Mouse (Mus musculus) neural tube, embryonic 12.5 days (tissue): ENCODE data around the gene Rsph1. TPM values are rescaled to one million over a fixed set of nuclear protein-coding genes. Genes with fewer than 3 reads are reported as not detected.

Source experiments
- ATAC-seq: fragments of 200-750 bp; cut with Nextera tagmentation; 2 replicates; pipeline ENCODE4 v1.8.0; 2017; ENCODE audit warnings: low read depth, mild to moderate bottlenecking, moderate TSS enrichment, moderate library complexity; ENCODE audit not compliant: low FRiP score
- H3K27ac ChIP-seq: fragments of 300-500 bp; sonication (generic); 2 replicates; pipeline ENCODE4 v1.5.1; 2016
- H3K27me3 ChIP-seq: fragments of 300-500 bp; sonication (generic); replicated peaks from 2 replicates; pipeline ENCODE4 v1.6.1; 2016; ENCODE audit warnings: mild to moderate bottlenecking
- H3K36me3 ChIP-seq: fragments of 300-500 bp; sonication (generic); 2 replicates; pipeline ENCODE4 v1.6.1; 2016; ENCODE audit warnings: mild to moderate bottlenecking
- H3K4me1 ChIP-seq: fragments of 300-500 bp; sonication (generic); 2 replicates; pipeline ENCODE4 v1.6.1; 2016
- H3K4me2 ChIP-seq: fragments of 300-500 bp; sonication (generic); replicated peaks from 2 replicates; pipeline ENCODE4 v1.6.1; 2016; ENCODE audit warnings: mild to moderate bottlenecking
- H3K4me3 ChIP-seq: fragments of 300-500 bp; sonication (generic); 2 replicates; pipeline ENCODE4 v1.5.1; 2016
- H3K9ac ChIP-seq: fragments of 300-500 bp; sonication (generic); 2 replicates; pipeline ENCODE4 v1.6.1; 2016; ENCODE audit warnings: mild to moderate bottlenecking
- H3K9me3 ChIP-seq: fragments of 300-500 bp; sonication (generic); 2 replicates; pipeline ENCODE4 v1.6.1; 2016; ENCODE audit warnings: mild to moderate bottlenecking
- WGBS: fragments of 180-500 bp; shearing (Covaris S2); methylation state at CpG from one replicate; pipeline ENCODE4 v1.1.7; 2016; 5-methylcytosine and 5-hydroxymethylcytosine counted together
- polyA plus RNA-seq: library from polyadenylated mRNA; unstranded; fragments of >200 nt; fragmentation: Nextera tagmentation; extraction: Ambion mirVana; gene quantifications from 2 replicates; pipeline ENCODE4 v1.2.1, GENCODE M21; 2016

Gene Rsph1
- polyA plus RNA-seq, 1 experiment from 2014 or later = 1.9 TPM

DNA sequence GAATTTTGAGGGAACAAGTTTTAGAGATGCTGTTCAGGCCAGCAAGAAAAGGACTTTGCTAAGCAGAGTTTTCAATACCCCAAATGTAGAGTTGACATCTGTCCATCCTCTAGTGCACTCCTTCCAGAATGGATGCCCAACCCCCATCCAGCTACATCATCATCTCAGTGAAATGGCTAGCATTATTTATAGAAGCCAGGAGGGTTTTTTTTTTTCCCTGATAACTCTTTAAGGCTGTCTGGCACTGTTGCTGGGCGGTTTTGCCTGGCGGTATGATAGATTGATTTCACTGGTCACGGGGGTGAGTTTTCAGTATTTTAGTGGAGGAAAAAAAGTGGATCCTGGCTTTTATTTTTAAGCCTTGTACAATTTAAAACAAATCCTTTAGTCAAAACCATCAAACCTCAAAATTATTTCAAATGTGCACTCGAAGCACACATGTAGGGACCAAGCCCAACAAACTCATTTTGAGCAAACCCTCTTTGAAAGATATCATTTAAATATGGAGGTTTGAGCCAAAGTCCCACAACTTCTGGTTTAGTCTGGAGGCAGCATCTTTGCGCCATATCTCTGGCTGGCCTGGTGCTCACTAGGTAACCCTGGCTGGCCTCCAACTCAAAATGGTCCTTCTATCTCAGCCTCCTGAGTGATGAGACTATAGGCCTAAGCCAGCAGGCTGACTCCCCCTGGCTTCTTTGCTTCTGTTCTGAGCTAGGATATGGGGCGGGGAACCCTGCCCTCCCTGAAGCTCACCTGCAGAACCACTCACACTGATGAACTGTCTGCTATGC is 21.4 kb upstream of the Rsph1 start:
- ATAC-seq = no peak
- Histone ChIP-seq H3K27ac (no peak overlapping the region), H3K27me3 (peaks cover 6% of the 10 kb centered on the region; the same call in 1 of the 2 replicates), H3K9me3 (no peaks in the 10 kb centered on the region), H3K4me3 (no peak overlapping the region), H3K36me3 (no peaks in the 10 kb centered on the region), H3K9ac (no peak overlapping the region), H3K4me2 (peak overlapping the region; percentile 97; the same call in 1 of the 2 replicates), H3K4me1 (peaks cover 20% of the 10 kb centered on the region)
- WGBS = 84% methylated on average over 6 of the region's 6 CpGs

DNA sequence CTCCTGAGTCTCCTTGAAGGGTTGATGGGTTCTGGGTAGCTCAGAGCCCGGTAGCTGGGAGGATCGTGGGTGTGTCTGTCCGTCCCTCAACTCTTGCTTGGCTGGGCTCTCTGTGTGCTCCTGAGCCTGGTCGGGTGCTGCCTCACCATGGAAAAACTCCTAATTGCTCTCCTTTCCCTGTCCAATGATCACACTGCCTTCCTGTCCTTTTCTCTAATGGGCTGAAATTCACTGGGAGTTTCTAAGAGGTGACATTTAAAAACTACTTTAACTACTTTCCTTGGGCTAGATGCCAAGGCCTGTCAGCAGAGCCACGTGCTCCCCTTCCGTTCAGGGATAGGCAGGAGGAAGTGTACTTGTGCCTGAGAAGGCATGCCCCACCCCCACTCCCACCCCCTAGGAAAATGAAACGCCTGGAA is 20.3 kb upstream of the Rsph1 start:
- Histone ChIP-seq H3K4me3 (peak overlapping the region; percentile 57), H3K4me1 (peaks cover 20% of the 10 kb centered on the region), H3K9me3 (no peaks in the 10 kb centered on the region), H3K27ac (no peak overlapping the region), H3K9ac (no peak overlapping the region), H3K36me3 (no peaks in the 10 kb centered on the region), H3K27me3 (peaks cover 6% of the 10 kb centered on the region; the same call in 1 of the 2 replicates), H3K4me2 (peak overlapping the region; percentile 97)
- ATAC-seq = no peak
- WGBS = 18% methylated on average over 7 of the region's 7 CpGs

DNA sequence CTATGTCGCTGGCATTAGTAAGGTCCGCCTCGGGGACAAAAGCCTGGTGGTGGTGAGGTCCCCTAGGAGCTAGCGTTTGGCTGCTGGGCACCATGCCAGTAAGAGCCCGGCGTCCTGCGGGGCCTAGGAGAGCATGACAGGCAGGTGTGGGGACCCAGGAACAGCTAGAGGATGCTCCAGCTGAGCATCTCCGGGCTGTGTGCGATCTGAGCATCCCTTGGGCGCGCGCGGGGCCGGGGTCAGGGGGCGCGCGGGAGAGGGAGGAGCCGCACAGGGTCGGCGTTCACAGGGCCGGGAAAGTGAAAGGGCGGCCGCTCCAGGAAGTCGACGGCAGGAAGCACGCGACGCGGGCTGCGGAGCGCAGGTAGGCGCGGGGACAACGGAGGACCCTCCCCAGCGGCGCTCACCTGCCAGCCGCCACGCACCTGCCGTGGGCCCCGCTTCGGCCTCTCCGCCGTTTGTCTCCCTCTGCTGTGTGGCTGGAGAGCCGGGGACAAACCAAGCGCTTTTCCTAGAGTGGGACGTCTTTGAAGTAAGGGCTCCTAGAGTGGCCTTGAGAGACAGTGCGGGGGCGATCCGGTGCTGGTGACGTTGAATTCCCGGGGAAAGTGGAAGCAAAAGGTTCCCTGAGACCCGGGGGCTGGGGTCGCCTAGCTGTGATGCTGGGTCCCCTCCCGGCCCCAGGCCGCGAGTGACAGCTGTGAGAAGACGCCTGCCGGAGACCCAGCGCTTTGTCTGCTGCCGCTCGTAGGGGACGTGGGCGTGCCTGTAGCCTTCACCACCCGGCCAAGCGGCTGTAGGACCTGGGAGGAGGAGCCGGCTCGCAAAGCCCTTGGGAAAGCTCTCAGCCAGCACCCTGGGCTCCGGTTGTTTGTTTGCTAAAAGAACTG is 19.0 kb upstream of the Rsph1 start:
- Histone ChIP-seq H3K4me1 (peaks cover 20% of the 10 kb centered on the region), H3K27ac (peak overlapping the region; percentile 70), H3K4me2 (peak overlapping the region; percentile 97), H3K4me3 (peak overlapping the region; percentile 57), H3K36me3 (no peaks in the 10 kb centered on the region), H3K9ac (peak overlapping the region; percentile 75), H3K27me3 (peaks cover 6% of the 10 kb centered on the region; the same call in 1 of the 2 replicates), H3K9me3 (no peaks in the 10 kb centered on the region)
- ATAC-seq = peak; percentile 88
- WGBS = under 1% methylated on average over 68 of the region's 68 CpGs

DNA sequence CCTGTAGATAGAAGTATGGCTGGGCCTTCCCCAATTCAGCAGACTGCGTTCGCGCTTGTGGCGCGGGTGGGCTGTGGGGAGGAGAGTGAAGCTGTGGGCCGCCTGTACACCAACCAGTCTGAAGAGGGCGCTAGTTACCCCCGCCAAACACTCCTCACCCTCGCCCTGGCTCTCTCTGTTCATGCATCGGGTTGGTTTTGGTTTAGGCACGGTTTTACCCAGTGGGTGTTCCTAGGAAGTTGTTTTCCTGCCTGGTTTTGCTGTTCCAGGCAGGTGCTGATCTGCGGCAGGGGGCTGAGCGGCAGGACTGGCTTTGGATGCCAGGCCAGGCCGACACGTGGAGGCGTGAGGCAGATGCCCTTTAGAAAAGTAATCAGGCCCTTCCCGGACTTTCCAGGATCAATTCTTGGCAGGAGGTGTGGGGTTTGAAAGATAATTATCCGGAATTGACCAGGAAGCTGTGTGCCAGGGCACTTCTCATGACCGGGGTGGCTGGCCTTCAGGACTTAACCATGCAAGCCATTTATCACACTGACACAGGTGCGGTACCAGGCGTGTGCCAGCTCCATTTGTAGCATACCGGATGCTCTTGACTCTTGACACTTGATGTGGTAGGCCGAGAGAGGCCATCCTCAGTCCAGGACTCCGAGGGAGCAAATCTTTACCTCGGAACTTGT is 18.2 kb upstream of the Rsph1 start:
- H3K27me3 ChIP-seq = peaks cover 6% of the 10 kb centered on the region; the same call in 1 of the 2 replicates
- H3K9ac ChIP-seq = peak overlapping the region; percentile 75
- no peaks in the 10 kb centered on the region for H3K9me3 ChIP-seq
- H3K4me1 ChIP-seq = peaks cover 20% of the 10 kb centered on the region
- peak; percentile 31 for ATAC-seq
- H3K4me2 ChIP-seq = peak overlapping the region; percentile 97
- 18% methylated on average over 25 of the region's 25 CpGs for WGBS
- no peaks in the 10 kb centered on the region for H3K36me3 ChIP-seq
- H3K27ac ChIP-seq = no peak overlapping the region
- H3K4me3 ChIP-seq = peak overlapping the region; percentile 57

DNA sequence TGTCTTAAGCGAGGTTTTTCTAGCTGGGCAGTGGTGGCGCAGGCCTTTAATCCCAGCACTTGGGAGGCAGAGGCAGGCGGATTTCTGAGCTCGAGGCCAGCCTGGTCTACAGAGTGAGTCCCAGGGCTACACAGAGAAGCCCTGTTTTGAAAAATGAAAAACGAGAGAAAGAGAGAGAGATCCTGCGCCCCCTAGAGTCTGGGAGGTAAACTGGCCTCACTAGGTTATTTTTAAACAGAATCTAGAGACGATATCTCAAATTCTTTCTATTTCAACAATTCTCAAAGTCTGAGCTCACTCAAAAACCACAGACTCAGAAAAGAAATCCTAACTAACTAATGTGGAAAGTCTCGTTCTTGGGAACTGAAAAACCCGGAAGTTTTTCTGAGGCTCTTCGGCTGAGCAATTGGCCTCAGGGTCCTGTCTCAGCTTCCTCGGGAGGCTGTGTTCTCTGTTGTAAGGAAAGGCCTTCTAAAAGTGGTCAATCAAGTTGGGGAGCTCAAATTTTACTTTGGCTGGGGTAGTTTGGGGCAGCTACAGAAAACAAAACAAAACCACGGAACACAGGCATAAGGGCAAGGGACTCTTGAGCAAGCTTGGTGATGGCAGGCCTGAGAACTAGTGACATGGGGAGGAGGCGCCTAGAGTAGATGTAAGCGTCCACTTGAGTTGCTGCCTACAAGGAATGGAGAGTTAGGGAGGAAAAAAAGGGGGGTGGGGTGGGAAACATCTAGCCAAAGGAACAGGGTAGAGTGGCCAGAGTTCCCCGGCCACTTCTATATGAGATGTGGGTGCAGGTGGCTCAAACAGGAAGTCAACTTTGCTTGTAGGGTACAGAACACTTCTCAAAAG is 17.4 kb upstream of the Rsph1 start:
- Histone ChIP-seq H3K9ac (no peak overlapping the region), H3K36me3 (no peaks in the 10 kb centered on the region), H3K27ac (no peak overlapping the region), H3K4me1 (peaks cover 21% of the 10 kb centered on the region), H3K27me3 (peaks cover 6% of the 10 kb centered on the region; the same call in 1 of the 2 replicates), H3K9me3 (no peaks in the 10 kb centered on the region), H3K4me3 (no peak overlapping the region), H3K4me2 (no peak overlapping the region)
- WGBS = 86% methylated on average over 15 of the region's 15 CpGs
- ATAC-seq = no peak

DNA sequence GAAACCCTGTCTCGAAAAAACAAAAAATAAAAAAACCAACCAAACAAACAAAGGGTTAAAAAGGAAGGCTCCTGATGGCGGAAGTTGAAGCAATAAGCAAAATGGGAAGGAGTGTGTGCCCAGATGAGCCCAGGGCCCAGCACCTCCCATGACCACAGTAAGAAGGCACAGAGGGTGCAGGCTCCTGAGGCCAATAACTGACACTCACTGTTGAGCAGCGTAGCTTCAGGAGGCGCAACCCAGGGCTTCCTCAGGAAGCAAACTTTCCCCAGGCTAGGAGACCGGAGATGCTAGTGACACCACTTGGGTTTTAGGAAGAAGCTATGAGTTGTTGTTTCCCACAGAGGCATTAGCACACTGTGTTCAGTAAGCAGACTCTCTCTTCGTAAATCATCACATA is 13.7 kb upstream of the Rsph1 start:
- ATAC-seq = no peak
- H3K9ac ChIP-seq = no peak overlapping the region
- no peak overlapping the region for H3K27ac ChIP-seq
- H3K4me1 ChIP-seq = peaks cover 13% of the 10 kb centered on the region
- H3K9me3 ChIP-seq = no peaks in the 10 kb centered on the region
- whole genome bisulfite sequencing = 67% methylated on average over 6 of the region's 6 CpGs
- no peak overlapping the region for H3K4me2 ChIP-seq
- H3K36me3 ChIP-seq = no peaks in the 10 kb centered on the region
- H3K4me3 ChIP-seq = no peak overlapping the region
- no peaks in the 10 kb centered on the region; the same call in 1 of the 2 replicates for H3K27me3 ChIP-seq

DNA sequence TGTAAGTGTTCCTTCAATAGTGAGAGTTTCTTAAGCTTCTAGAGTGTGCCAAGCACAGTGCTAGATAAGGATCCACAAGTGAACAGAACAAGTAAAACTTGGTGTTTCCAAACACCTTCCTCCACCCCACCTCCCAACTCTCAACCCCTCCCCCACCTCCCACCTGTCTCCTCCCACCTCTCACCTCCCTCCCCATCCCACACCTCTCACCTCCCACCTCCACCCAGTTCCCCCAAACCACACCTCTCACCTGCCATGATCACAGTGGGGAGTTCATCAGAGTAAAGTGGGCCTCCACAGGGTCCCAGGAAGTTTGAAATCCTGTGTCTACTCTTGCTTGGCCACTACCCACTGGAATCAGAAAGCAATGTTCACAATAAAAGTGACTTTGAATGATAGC is 13.1 kb upstream of the Rsph1 start:
- H3K27ac ChIP-seq = no peak overlapping the region
- H3K36me3 ChIP-seq = no peaks in the 10 kb centered on the region
- H3K27me3 ChIP-seq = no peaks in the 10 kb centered on the region
- H3K4me2 ChIP-seq = no peak overlapping the region
- no peak for ATAC-seq
- no peaks in the 10 kb centered on the region for H3K9me3 ChIP-seq
- H3K4me3 ChIP-seq = no peak overlapping the region
- peaks cover 8% of the 10 kb centered on the region for H3K4me1 ChIP-seq
- H3K9ac ChIP-seq = no peak overlapping the region

DNA sequence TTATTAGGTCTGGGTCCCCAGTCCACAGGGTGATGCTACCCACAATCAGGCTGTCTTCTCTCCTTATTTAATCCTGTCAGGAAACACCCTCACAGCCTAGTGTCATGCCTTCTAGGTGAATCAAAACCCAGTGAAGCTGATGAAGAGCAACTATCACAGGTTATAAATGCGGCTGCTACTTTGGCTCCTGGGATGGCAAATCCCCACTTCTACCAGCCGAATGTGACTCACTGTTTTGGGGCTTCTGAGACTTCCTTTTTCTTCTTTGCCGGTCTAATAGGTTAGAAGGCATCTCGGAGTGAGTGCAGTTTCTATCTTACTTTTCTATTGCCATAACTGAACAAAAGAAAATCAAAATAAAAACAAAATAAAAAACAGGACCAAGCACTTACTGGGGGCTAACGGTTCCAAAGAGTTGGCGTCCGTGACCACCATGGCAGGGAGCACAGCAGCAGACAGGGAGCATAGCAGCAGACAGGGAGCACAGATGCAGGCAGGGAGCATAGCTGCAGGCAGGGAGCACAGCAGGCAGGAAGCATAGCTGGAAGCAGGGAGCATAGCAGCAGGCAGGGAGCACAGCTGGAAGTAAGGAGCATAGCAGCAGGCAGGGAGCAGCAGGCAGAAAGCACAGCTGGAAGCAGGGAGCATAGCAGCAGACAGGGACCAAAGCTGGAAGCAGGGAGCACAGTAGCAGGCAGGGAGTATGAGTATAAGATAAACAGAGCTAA is 12.0 kb upstream of the Rsph1 start:
- Histone ChIP-seq H3K9ac (no peak overlapping the region), H3K4me3 (no peak overlapping the region), H3K4me2 (no peak overlapping the region), H3K36me3 (no peaks in the 10 kb centered on the region), H3K27ac (no peak overlapping the region), H3K4me1 (peaks cover 5% of the 10 kb centered on the region; the same call in 1 of the 2 replicates), H3K27me3 (no peaks in the 10 kb centered on the region), H3K9me3 (no peaks in the 10 kb centered on the region)
- WGBS = 67% methylated on average over 7 of the region's 7 CpGs
- no peak for ATAC-seq

DNA sequence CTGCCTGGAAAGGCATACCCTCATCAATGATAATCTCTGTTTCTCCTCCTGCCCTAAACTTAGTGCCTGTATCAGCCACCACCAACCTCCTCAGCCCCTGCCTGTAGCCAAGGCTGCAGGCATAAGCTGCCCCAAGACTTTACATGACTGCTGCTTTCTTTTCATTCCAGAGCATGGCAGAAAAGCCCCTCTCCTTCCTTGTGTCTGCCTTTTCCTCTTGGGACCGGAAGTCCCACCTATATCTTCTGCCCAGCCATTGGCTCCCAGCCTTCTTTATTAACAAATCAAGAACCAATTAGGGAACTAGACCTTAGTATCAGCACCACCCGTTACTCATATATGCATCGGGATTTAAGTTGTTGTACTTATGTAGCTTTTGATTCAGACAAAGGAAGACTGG is 10.0 kb upstream of the Rsph1 start:
- Histone ChIP-seq H3K9ac (no peak overlapping the region), H3K36me3 (no peaks in the 10 kb centered on the region)
- ATAC-seq = no peak

DNA sequence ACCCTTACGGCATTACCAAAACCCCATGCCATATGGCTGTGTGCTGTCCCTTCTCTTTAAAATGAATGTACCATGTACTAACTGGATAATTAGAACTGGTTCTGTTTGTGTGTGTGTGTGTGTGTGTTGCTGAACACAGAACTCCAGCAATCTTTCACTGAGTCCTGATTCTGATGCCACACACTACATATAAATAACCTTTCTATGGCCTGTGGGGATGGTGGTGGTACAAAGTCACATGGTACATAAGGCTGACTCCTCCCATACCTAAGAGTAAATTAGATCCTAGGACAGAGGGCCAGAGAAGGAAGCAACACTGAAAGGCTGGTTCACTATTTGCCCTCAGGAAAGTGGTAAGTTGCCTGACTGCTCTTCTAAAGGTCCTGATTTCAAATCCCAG is 9.3 kb upstream of the Rsph1 start, which contains the start of gene Slc37a1:
TSS of gene Slc37a1 (plus strand) at position 301 of the 400 bp plus-strand sequence.
- no peaks in the 10 kb centered on the region for H3K9me3 ChIP-seq
- no peaks in the 10 kb centered on the region for H3K36me3 ChIP-seq
- H3K27me3 ChIP-seq = no peaks in the 10 kb centered on the region
- H3K9ac ChIP-seq = no peak within 1 kb of the TSS
- H3K27ac ChIP-seq = no peak within 1 kb of the TSS
- no peak within 1 kb of the TSS for H3K4me2 ChIP-seq
- WGBS = 92% methylated on average over 1 of the region's 1 CpGs
- no peak within 1 kb of the TSS for H3K4me3 ChIP-seq
- H3K4me1 ChIP-seq = peaks cover 10% of the 10 kb centered on the region
- no peak for ATAC-seq

More for the DNA sequence above, 10.0 kb upstream of the Rsph1 start:
- Histone ChIP-seq H3K4me2 (no peak overlapping the region), H3K9me3 (no peaks in the 10 kb centered on the region), H3K27me3 (no peaks in the 10 kb centered on the region), H3K4me1 (peaks cover 10% of the 10 kb centered on the region), H3K27ac (no peak overlapping the region), H3K4me3 (no peak overlapping the region)
- 90% methylated on average over 3 of the region's 3 CpGs for WGBS

DNA sequence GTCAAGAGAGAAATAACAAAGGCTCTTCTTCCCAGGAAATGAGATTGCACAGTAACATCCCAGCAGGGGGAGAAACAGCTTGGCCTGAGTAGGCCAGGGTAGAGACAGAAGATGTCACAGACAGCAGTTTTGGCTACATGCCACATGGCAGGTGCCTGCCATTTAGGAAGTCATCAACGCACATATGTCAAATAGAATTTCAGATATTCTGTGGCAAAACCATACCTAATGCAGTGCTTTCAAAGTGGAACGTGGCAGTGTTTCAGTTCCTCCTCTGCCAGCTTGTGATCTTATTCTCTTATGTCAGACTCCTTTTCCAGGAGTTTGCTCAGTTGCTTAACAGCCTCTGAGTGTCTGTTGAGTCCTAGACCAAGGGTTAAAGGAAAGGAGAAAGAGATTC is 8.7 kb upstream of the Rsph1 start:
- Histone ChIP-seq H3K9ac (no peak overlapping the region), H3K9me3 (no peaks in the 10 kb centered on the region), H3K4me1 (peaks cover 10% of the 10 kb centered on the region), H3K36me3 (no peaks in the 10 kb centered on the region), H3K27me3 (no peaks in the 10 kb centered on the region), H3K4me3 (no peak overlapping the region), H3K4me2 (no peak overlapping the region), H3K27ac (no peak overlapping the region)
- ATAC-seq = no peak
- WGBS = 79% methylated on average over 2 of the region's 2 CpGs
